Mouse (Mus musculus) CH12.LX (cell line): ENCODE data around the gene Glb1. TPM values are rescaled to one million over a fixed set of nuclear protein-coding genes. Genes with fewer than 3 reads are reported as not detected.

Experiments
- DNase-seq: peaks from one replicate; pipeline ENCODE4 v3.0.0-alpha.2; 2013; ENCODE audit errors: extremely low read depth
- H3K27ac ChIP-seq: 2 replicates; pipeline ENCODE4 v1.5.1; 2012; ENCODE audit warnings: low read depth, mild to moderate bottlenecking, control low read depth, moderate library complexity; ENCODE audit not compliant: insufficient read depth
- H3K27me3 ChIP-seq: replicated peaks from 2 replicates; pipeline ENCODE3; 2012; ENCODE audit warnings: inconsistent platforms
- H3K36me3 ChIP-seq, 2 experiments: replicated peaks in 1 of 2; 2 replicates each; pipeline versions ENCODE3 to v1.6.1; 2012; ENCODE audit warnings: inconsistent platforms in 1 of 2, low read length in 1 of 2, mild to moderate bottlenecking in 1 of 2, mixed read lengths in 1 of 2, moderate library complexity in 1 of 2; ENCODE audit not compliant: control insufficient read depth in 1 of 2, insufficient read depth in 1 of 2
- H3K4me1 ChIP-seq, 2 experiments: 2 replicates each; pipeline ENCODE4 v1.6.1; 2012; ENCODE audit warnings: inconsistent platforms in 1 of 2, moderate library complexity in 1 of 2; ENCODE audit not compliant: insufficient read depth in 2 of 2, control insufficient read depth in 1 of 2
- H3K4me2 ChIP-seq: 2 replicates; pipeline ENCODE4 v1.6.1; 2012; ENCODE audit warnings: low read depth, mild to moderate bottlenecking, control low read depth; ENCODE audit not compliant: poor library complexity, insufficient read depth, severe bottlenecking
- H3K4me3 ChIP-seq, 3 experiments: fragments of 150-350 bp in 1 of 3; sonication (generic) in 1 of 3; replicated peaks in 1 of 3; 2 replicates each; pipeline versions ENCODE3 to v1.5.1; 2011 to 2012; ENCODE audit warnings: low read depth in 2 of 3, low read length in 2 of 3, mild to moderate bottlenecking in 2 of 3, moderate library complexity in 2 of 3, control low read depth in 1 of 3, improper control_type of control experiment in 1 of 3, inconsistent platforms in 1 of 3, mixed read lengths in 1 of 3; ENCODE audit not compliant: poor library complexity in 1 of 3
- H3K79me2 ChIP-seq: replicated peaks from 2 replicates; pipeline ENCODE4 v1.6.1; 2012; ENCODE audit warnings: mild to moderate bottlenecking, moderate library complexity; ENCODE audit not compliant: control insufficient read depth, poor library complexity, insufficient read depth, severe bottlenecking; ENCODE audit errors: extremely low read depth
- H3K9ac ChIP-seq: 2 replicates; pipeline ENCODE4 v1.6.1; 2012; ENCODE audit warnings: low read depth, mild to moderate bottlenecking, control low read depth, moderate library complexity; ENCODE audit not compliant: insufficient read depth
- H3K9me3 ChIP-seq: replicated peaks from 2 replicates; pipeline ENCODE3; 2012; ENCODE audit warnings: low read length, inconsistent platforms, mixed read lengths
- BHLHE40 ChIP-seq: IDR thresholded peaks from 2 replicates; pipeline ENCODE4 v1.6.1; 2011; ENCODE audit warnings: mild to moderate bottlenecking, low read depth, low read length, improper control_type of control experiment
- CHD2 ChIP-seq: IDR thresholded peaks from 2 replicates; pipeline ENCODE4 v1.6.1; 2011; ENCODE audit warnings: low read length, improper control_type of control experiment
- CTCF ChIP-seq, 2 experiments: IDR thresholded peaks in 1 of 2; conservative IDR thresholded peaks in 1 of 2; 2 replicates each; pipeline ENCODE4 v1.5.1; 2011 to 2012; ENCODE audit warnings: low read depth in 2 of 2, low read length in 2 of 2, improper control_type of control experiment in 1 of 2, inconsistent platforms in 1 of 2, mild to moderate bottlenecking in 1 of 2, moderate library complexity in 1 of 2
- E2F4 ChIP-seq: IDR thresholded peaks from 2 replicates; pipeline ENCODE4 v1.6.1; 2011; ENCODE audit warnings: low read depth, low read length, improper control_type of control experiment; ENCODE audit not compliant: insufficient replicate concordance
- EP300 ChIP-seq: IDR thresholded peaks from 2 replicates; pipeline ENCODE4 v1.6.1; 2011; ENCODE audit warnings: low read length, improper control_type of control experiment
- ETS1 ChIP-seq: conservative IDR thresholded peaks from 2 replicates; pipeline ENCODE4 v1.6.1; 2012; ENCODE audit warnings: low read depth, mild to moderate bottlenecking, inconsistent platforms, low read length, improper control_type of control experiment, moderate library complexity
- GABPA ChIP-seq: IDR thresholded peaks from 2 replicates; pipeline ENCODE4 v1.6.1; 2012; ENCODE audit warnings: low read depth, low read length, improper control_type of control experiment, inconsistent platforms; ENCODE audit not compliant: insufficient replicate concordance
- HCFC1 ChIP-seq: IDR thresholded peaks from 2 replicates; pipeline ENCODE4 v1.6.1; 2012; ENCODE audit warnings: low read depth, mild to moderate bottlenecking, inconsistent platforms, low read length, improper control_type of control experiment
- JUN ChIP-seq: IDR thresholded peaks from 2 replicates; pipeline ENCODE4 v1.6.1; 2011; ENCODE audit warnings: low read depth, mild to moderate bottlenecking, low read length, improper control_type of control experiment, moderate library complexity; ENCODE audit not compliant: insufficient read depth
- JUND ChIP-seq: conservative IDR thresholded peaks from 2 replicates; pipeline ENCODE4 v1.6.1; 2011; ENCODE audit warnings: low read depth, low read length, improper control_type of control experiment
- MEF2A ChIP-seq: IDR thresholded peaks from 2 replicates; pipeline ENCODE4 v1.6.1; 2014; ENCODE audit warnings: low read depth, mild to moderate bottlenecking, inconsistent platforms, low read length, improper control_type of control experiment, borderline replicate concordance
- PAX5 ChIP-seq: IDR thresholded peaks from 2 replicates; pipeline ENCODE4 v1.6.1; 2012; ENCODE audit warnings: low read length, inconsistent platforms, mixed read lengths
- RAD21 ChIP-seq: IDR thresholded peaks from 2 replicates; pipeline ENCODE4 v1.6.1; 2011; ENCODE audit warnings: low read depth, mild to moderate bottlenecking, low read length, improper control_type of control experiment, moderate library complexity
- RCOR1 ChIP-seq: conservative IDR thresholded peaks from 2 replicates; pipeline ENCODE4 v1.6.1; 2012; ENCODE audit warnings: low read depth, mild to moderate bottlenecking, inconsistent platforms, low read length, improper control_type of control experiment
- SMC3 ChIP-seq: IDR thresholded peaks from 2 replicates; pipeline ENCODE4 v1.6.1; 2011; ENCODE audit warnings: low read depth, low read length, improper control_type of control experiment
- TCF12 ChIP-seq: IDR thresholded peaks from 2 replicates; pipeline ENCODE4 v1.6.1; 2014; ENCODE audit warnings: low read depth, mild to moderate bottlenecking, inconsistent platforms, low read length, improper control_type of control experiment
- ZC3H11A ChIP-seq: IDR thresholded peaks from 2 replicates; pipeline ENCODE4 v1.6.1; 2012; ENCODE audit warnings: low read depth, mild to moderate bottlenecking, inconsistent platforms, low read length, improper control_type of control experiment
- ZKSCAN1 ChIP-seq: IDR thresholded peaks from 2 replicates; pipeline ENCODE4 v1.6.1; 2012; ENCODE audit warnings: low read depth, inconsistent platforms, low read length, improper control_type of control experiment, borderline replicate concordance
- ZMIZ1 ChIP-seq: IDR thresholded peaks from 2 replicates; pipeline ENCODE4 v1.6.1; 2012; ENCODE audit warnings: low read depth, mild to moderate bottlenecking, inconsistent platforms, low read length, improper control_type of control experiment
- dilution Hi-C: fragments of 300-500 bp; cut with MboI; formaldehyde crosslinking; loops from 2 replicates; pipeline ENCODE4 v1.14.3; 2020; ENCODE audit warnings: low sequenced_read_pairs; ENCODE audit not compliant: extremely low pct_unique_long_range_greater_than_20kb, extremely low pct_ligation_motif_present
- in situ Hi-C: fragments of 300-500 bp; cut with MboI; formaldehyde crosslinking; loops from 3 replicates; pipeline ENCODE4 v1.14.3; 2019; ENCODE audit warnings: low sequenced_read_pairs, low pct_ligation_motif_present, low pct_unique_long_range_greater_than_20kb, mixed read lengths
- polyA plus RNA-seq: library from polyadenylated mRNA; unstranded; fragments of >175 nt; gene quantifications from 2 replicates; pipeline ENCODE4 v1.2.1, GENCODE M21; 2012; ENCODE audit warnings: low read depth; ENCODE audit not compliant: insufficient read length
- total RNA-seq, 2 experiments: library from RNA; depleted of rRNA; stranded (reverse); fragments of 300-350 nt in 1 of 2; fragments of >200 nt in 1 of 2; gene quantifications; 2 replicates each; pipeline ENCODE4 v1.2.3; 2012 to 2014

The Glb1 gene
- total and polyA plus RNA-seq, 3 experiments: 25.7 to 40.7 (median 35.4) TPM

DNA sequence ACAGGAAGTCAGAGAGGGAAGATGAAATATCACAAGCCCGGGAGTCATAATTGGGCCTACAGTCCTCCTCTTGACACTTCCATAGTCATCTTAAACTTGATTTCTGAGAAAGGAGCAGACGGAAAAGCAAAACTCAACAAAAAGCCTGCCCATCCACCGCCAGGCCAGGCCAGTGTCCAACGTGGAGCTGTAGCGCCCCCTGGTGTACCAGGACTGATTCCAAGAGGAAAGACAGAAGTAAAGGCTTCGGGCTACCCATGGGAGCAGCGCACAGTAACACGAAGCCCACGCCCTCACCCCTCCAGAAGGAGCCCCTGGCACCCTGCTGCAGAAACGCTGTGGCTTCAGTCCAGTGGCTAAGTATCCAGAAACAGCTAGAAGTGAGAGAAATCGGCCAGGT, 97.3 kb downstream of the Glb1 start (continued):
- no peak; the same call in 1 of the 2 replicates for TF ChIP-seq TCF12
- no peak for TF ChIP-seq E2F4
- no peak for TF ChIP-seq ZMIZ1
- TF ChIP-seq ZKSCAN1: no peak
- TF ChIP-seq RAD21: peak; percentile 98

- dilution Hi-C loops: no loop called here
- Histone ChIP-seq H3K36me3 (no peaks in the 10 kb centered on the region), H3K9ac (no peak overlapping the region), H3K79me2 (no peaks in the 10 kb centered on the region), H3K4me1 (peaks cover 0 to 29% of the 10 kb centered on the region in 2 experiments; a peak in 2 of 4 replicates), H3K9me3 (peaks cover 2% of the 10 kb centered on the region), H3K27ac (no peak overlapping the region), H3K27me3 (no peaks in the 10 kb centered on the region), H3K4me2 (no peak overlapping the region), H3K4me3 (no peak overlapping the region)
- DNase-seq: peak; percentile 63
- in situ Hi-C loops: loop anchor here (25.0 kb wide), 1 partner anchor 188 kb away; no protein-coding TSS in a partner anchor
- TF ChIP-seq JUND (no peak), SMC3 (peak; percentile 78), GABPA (no peak), MEF2A (peak; percentile 61; the same call in 1 of the 2 replicates), EP300 (no peak), CTCF (conservative IDR thresholded peaks at IDR 0.05 in 1 of 2, IDR thresholded peaks at IDR 0.05 in 1 of 2; ENCODE audit: low read depth in 2 of 2, low read length in 2 of 2) (peak; percentile 11 to 77; a peak in 2 of 4 replicates), ETS1 (no peak), RAD21 (peak; percentile 72), ZC3H11A (no peak)
Measured at GRCm38 (mm10) chr9:114499783-114500515, 99.1 kb downstream of the Glb1 start.

DNA sequence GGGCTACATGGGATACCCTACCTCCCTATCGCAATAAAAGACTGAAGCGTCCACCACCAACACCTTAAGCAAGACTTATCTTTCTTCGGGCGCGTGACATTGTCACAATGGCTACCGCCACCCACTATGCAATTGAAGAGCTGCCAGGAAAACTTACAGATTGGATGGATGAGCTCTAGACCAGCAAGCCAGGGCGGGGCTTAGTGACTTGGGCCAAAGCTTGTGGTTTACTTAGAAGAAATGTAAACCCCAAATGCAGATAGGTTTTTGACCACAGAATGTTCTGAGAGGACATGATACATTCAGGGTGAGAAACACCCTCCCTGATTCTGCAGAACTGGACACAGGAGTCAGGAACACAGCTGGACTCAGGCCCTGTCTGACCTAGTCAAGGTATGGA, 100.2 kb downstream of the Glb1 start:
- Histone ChIP-seq H3K4me2 (no peak overlapping the region), H3K4me1 (peaks cover 0 to 26% of the 10 kb centered on the region in 2 experiments; a peak in 2 of 4 replicates), H3K79me2 (no peaks in the 10 kb centered on the region), H3K27ac (no peak overlapping the region), H3K9ac (no peak overlapping the region), H3K9me3 (peaks cover 2% of the 10 kb centered on the region), H3K27me3 (no peaks in the 10 kb centered on the region)
- DNase-seq: no peak
- no peak for TF ChIP-seq BHLHE40
- TF ChIP-seq ZMIZ1: no peak
- no peak for TF ChIP-seq EP300
- no peak for TF ChIP-seq HCFC1
- TF ChIP-seq CHD2: no peak
- TF ChIP-seq PAX5: no peak
- no peak for TF ChIP-seq JUN
- TF ChIP-seq RCOR1: no peak
- no peak for TF ChIP-seq RAD21
- TF ChIP-seq, all 38 proteins: peak for 0
- dilution Hi-C loops (no loop called here), in situ Hi-C loops (no loop called here)
- no peak overlapping the region for H3K4me3 ChIP-seq
- H3K36me3 ChIP-seq: no peaks in the 10 kb centered on the region
